Mouse (Mus musculus) midbrain, embryonic 10.5 days (tissue): Measurements from ENCODE around the gene Btbd17. TPM values are rescaled to one million over a fixed set of nuclear protein-coding genes. Genes with fewer than 3 reads are reported as not detected.
A peak's percentile ranks its signal among the peaks of the same experiment; 100 is the strongest.

Source experiments
- DNase-seq: peaks from one replicate; pipeline ENCODE4 v3.0.0-alpha.2; 2017; ENCODE audit warnings: low spot score
- H3K27ac ChIP-seq: fragments of 300-500 bp; sonication (generic); replicated peaks from 2 replicates; pipeline ENCODE4 v1.5.1; 2016; ENCODE audit warnings: mild to moderate bottlenecking
- H3K27me3 ChIP-seq: fragments of 300-500 bp; sonication (generic); 2 replicates; pipeline ENCODE4 v1.6.1; 2016; ENCODE audit warnings: low read depth, mild to moderate bottlenecking; ENCODE audit not compliant: poor library complexity, severe bottlenecking
- H3K36me3 ChIP-seq: fragments of 300-500 bp; sonication (generic); 2 replicates; pipeline ENCODE4 v1.6.1; 2016; ENCODE audit warnings: mild to moderate bottlenecking, moderate library complexity
- H3K4me1 ChIP-seq: fragments of 300-500 bp; sonication (generic); 2 replicates; pipeline ENCODE4 v1.6.1; 2016
- H3K4me3 ChIP-seq: fragments of 300-500 bp; sonication (generic); 2 replicates; pipeline ENCODE4 v1.5.1; 2016; ENCODE audit warnings: mild to moderate bottlenecking, moderate library complexity
- H3K9me3 ChIP-seq: fragments of 300-500 bp; sonication (generic); replicated peaks from 2 replicates; pipeline ENCODE4 v1.6.1; 2016; ENCODE audit warnings: mild to moderate bottlenecking
- WGBS: fragments of 180-500 bp; shearing (Covaris S2); methylation state at CpG from one replicate; pipeline ENCODE4 v1.1.7; 2016; 5-methylcytosine and 5-hydroxymethylcytosine counted together
- polyA plus RNA-seq: library from polyadenylated mRNA; unstranded; fragments of >200 nt; fragmentation: Nextera tagmentation; extraction: Ambion mirVana; gene quantifications from 2 replicates; pipeline ENCODE4 v1.2.1, GENCODE M21; 2016

Gene Btbd17
- polyA plus RNA-seq: 57.3 and 69.1 TPM in 2 replicates

DNA sequence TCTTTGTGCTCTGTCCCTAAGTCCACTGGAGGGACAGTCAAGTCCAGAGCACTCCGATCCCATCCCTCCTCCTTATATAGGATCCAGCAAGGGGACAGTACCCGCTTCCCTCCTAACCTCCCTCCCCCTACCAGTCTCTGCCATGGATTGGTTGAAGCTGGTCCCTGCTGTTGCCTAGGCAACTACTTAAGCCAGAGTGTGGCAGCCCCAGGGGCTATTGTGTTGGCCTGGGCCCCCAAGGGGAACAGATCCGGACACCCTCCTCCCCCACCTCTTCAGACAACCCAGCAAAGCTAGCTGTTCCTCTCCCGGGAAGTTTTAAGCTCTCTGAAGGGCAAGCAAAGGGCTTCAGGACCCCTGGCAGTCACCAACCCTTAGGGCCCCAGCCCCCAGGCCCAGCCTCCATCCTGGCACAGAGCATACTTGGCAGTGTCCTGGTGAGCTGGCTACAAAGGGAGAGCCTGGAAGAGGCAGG lies at the start of gene Btbd17:
Gene Btbd17 (minus strand): TSS at position 98 of the 475 bp plus-strand sequence.
- H3K4me1 ChIP-seq: peaks cover 72% of the 10 kb centered on the region

DNA sequence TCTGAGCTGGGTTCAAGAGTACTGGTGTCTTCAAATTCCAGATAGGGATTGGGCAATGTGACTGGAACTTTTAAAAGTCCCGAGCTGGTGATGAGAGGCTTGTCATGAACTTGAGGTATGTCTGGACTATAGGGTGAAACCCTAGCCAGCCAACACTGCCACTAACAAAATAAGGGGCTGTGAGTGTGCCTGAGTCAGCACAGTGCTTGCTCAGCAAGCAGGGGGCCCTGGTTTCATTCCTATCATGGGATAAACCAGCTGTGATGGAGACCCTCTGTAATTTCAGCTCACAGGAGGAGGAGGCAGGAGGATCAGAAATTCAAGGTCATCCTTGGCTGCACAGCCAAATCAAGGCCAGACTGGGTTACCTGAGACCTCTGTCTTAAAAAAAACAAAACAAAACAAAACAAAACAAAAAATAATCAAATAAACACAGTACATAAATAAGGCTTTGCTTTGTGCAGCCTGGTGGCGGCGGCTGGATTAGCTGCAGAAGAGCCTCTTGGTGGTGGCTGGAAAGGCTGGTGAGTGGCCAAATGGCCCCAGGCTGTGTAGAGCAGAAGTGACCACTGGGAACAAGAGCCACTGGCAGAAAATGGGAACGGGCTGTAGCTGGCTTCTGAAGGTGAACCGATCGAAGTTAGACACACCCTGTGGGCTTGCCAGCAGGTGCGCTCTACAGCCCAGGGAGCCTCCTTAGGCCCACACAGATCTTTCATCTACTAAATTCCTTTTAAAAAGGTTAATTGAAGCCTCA lies 48.9 kb upstream of the Btbd17 start:
- H3K27me3 ChIP-seq: peaks cover 23% of the 10 kb centered on the region
- WGBS: 75% methylated on average over 7 of the region's 7 CpGs
- no peaks in the 10 kb centered on the region for H3K36me3 ChIP-seq
- DNase-seq: no peak
- H3K4me3 ChIP-seq: peak overlapping the region; percentile 22
- peaks cover 13% of the 10 kb centered on the region for H3K9me3 ChIP-seq
- peak overlapping the region; percentile 78 for H3K27ac ChIP-seq
- peaks cover 26% of the 10 kb centered on the region for H3K4me1 ChIP-seq

More for the DNA sequence above, at the start of gene Btbd17:
- Histone ChIP-seq H3K9me3 (no peaks in the 10 kb centered on the region), H3K36me3 (peaks cover 6% of the 10 kb centered on the region), H3K4me3 (peak within 1 kb of the TSS; percentile 65), H3K27me3 (peaks cover 35% of the 10 kb centered on the region), H3K27ac (peak within 1 kb of the TSS; percentile 97)
- WGBS: under 1% methylated on average over 4 of the region's 4 CpGs
- peak; percentile 92 for DNase-seq

DNA sequence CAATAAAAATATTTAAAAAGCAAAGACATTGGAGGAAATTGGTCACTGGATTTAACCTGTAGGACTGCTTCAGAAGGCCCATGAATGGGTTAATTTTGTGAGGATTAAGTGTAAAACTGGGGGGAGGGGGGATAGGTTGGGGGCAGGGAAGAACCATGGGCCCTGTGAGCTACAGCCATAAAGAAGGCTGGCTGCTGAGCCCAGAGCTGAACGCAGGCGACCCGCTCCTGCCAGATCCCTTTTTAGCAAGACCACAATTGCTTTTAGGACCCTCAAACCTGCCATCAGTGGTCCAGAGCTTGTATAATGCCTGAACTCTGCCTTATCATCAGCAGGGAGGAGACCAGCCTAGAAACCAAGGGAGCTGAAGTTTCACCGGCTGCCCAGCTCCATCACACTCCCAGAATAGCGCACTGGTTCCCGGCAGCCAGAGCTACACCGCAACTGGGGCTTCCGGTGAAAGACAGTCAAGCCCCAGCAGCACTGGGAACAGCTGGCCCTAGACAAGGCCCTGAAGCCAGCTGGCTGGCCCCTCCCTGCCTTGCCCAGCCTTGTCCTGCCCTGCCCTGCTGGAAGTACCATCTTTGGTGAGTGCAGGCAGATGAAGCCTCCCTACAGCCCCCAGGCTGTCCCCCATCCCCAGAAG lies 48.2 kb upstream of the Btbd17 start:
- H3K36me3 ChIP-seq: no peaks in the 10 kb centered on the region
- peaks cover 13% of the 10 kb centered on the region for H3K9me3 ChIP-seq
- peak overlapping the region; percentile 22 for H3K4me3 ChIP-seq
- peaks cover 21% of the 10 kb centered on the region for H3K4me1 ChIP-seq
- H3K27ac ChIP-seq: peak overlapping the region; percentile 78
- peak; percentile 54 for DNase-seq
- H3K27me3 ChIP-seq: peaks cover 16% of the 10 kb centered on the region
- WGBS: 5% methylated on average over 8 of the region's 8 CpGs

DNA sequence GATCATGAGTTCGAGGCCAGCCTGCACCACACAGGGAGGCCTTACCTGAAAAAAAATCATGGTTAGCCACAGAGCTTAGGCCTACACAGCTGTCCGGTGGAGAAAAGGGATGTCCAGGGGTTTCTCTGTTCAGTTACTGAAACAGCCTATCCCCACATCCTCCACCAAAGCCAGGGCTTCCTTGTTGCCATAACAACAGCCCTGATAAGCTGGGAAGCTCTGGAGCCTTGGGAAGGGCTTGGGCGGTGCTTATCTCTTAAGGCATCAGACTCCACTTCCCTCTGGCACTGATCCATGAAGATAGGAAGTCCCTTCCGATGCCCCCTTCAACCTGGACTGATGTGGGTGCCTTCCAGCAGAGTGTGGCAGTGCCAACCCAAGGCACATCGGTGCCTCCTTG lies 37.4 kb upstream of the Btbd17 start:
- WGBS: 54% methylated on average over 5 of the region's 5 CpGs
- DNase-seq: no peak
- Histone ChIP-seq H3K27ac (no peak overlapping the region), H3K9me3 (no peaks in the 10 kb centered on the region), H3K4me3 (no peak overlapping the region), H3K27me3 (peaks cover 9% of the 10 kb centered on the region), H3K36me3 (no peaks in the 10 kb centered on the region), H3K4me1 (peaks cover 48% of the 10 kb centered on the region)

DNA sequence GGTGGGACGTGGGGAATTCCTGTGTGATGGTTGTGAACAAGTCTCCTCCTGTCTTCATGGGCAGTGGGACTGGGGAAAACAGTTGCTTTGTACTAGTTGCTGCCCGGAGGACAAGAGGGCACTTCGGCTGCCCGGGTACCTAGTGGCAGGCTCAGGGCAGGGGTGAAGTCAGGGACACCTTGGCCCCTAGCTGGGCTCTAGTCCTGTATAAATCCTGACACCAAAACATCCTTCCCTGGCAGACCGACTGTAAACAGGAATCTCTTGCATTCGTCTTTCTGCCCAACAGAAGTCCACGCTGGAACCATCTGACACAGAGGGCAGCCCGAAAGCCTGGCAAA lies 34.7 kb upstream of the Btbd17 start:
- Histone ChIP-seq H3K4me3 (peak overlapping the region; percentile 51), H3K27ac (peak overlapping the region; percentile 85), H3K9me3 (no peaks in the 10 kb centered on the region), H3K36me3 (no peaks in the 10 kb centered on the region), H3K27me3 (peaks cover 15% of the 10 kb centered on the region; the same call in 1 of the 2 replicates), H3K4me1 (peaks cover 45% of the 10 kb centered on the region)
- 15% methylated on average over 8 of the region's 8 CpGs for WGBS
- DNase-seq: no peak

DNA sequence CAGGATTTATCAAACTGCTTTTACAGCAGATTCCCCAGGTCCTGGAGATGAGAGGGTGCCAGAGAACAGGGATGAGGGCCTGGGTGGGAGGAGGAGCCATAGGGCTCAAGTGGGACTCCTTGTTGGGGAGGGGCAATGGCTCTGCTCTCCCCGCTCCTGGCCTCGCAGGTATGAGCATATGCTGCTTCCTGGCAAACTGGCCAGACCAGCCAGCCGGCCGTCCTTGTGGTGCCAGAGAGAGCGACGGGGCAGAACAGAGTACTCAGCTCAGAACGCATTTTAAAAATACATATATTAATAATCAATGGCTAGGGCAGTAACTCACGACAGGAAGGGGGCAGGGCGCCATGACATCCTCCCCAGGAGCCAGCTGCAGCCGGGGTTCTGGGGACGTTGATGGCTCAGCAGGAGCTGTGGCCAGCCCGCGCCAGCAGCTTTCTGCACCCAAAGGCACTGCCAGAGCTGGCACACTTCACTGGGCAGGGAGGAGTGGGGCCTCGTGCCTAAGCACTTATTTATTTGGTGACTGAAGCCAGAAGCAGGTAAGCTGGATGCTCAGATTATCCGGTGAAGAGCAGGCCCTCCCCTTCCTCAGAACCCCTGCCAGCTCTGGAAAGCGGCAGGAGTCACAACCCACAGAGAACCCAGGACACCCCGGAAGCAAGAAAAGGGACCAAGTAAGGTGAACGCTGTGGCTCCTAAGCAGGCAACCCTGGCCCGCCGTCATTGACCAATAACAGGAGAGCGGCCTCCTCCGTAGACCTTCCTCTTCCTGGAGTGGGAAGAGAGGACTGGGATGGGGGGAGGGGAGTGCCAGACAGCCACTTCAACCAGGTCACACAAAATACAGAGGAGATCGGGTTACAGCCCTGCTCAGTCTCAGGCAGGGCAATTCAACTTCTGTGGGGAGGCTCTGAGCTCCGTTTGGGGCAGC lies 34.0 kb upstream of the Btbd17 start:
- Histone ChIP-seq H3K27me3 (peaks cover 20% of the 10 kb centered on the region; the same call in 1 of the 2 replicates), H3K4me3 (peak overlapping the region; percentile 51), H3K36me3 (no peaks in the 10 kb centered on the region), H3K27ac (peak overlapping the region; percentile 85), H3K4me1 (peaks cover 45% of the 10 kb centered on the region), H3K9me3 (no peaks in the 10 kb centered on the region)
- DNase-seq: peak; percentile 82
- 6% methylated on average over 24 of the region's 24 CpGs for WGBS

DNA sequence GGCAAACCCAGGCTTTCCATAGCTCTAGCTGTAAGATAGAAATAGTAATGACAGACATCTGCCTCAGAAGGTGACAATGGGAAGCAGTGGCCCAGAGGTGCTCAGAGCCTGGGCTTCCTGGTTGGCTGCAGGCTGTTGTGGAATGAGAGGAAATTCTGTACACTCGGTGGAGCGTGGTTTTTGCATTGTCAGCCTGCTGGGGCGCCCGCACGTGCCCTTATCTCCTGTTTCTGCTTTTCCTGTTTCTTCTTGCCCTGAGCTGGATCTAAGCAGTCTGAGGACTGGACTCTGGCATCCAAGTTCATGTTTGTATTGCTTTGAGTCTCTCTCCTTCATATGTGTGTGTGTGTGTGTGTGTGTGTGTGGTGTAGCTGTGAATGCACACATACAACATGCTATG lies 30.9 kb upstream of the Btbd17 start:
- H3K27me3 ChIP-seq: peaks cover 36% of the 10 kb centered on the region
- no peak overlapping the region; the same call in 1 of the 2 replicates for H3K27ac ChIP-seq
- H3K9me3 ChIP-seq: no peaks in the 10 kb centered on the region
- 55% methylated on average over 5 of the region's 5 CpGs for WGBS
- peaks cover 46% of the 10 kb centered on the region for H3K4me1 ChIP-seq
- no peak overlapping the region for H3K4me3 ChIP-seq
- DNase-seq: no peak
- no peaks in the 10 kb centered on the region for H3K36me3 ChIP-seq

DNA sequence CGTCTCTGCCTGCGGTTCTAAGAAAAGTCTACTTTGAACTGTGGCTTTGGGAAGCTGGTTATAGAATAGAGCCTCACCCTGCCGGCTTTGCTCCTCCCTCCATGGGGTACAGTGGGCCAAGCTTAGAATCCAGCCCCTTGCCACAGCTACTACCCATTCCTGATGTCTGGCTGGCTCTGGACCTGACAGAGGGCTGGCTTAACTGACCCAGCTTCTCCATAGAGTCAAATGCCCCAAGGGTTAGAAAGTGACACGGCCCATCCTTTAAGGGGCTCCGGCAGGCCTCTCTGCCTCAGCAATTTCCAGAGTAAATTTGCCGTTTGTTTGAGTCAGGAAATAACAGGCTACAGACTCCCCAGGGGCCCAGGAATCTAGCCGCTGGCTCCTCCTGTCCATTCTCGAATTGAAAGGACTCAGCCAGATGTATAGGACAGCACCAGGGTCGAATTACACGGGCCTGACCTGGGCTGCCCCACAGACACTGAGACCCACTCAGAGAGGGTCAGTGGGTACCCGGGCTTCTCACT lies 27.5 kb upstream of the Btbd17 start:
- no peak for DNase-seq
- peaks cover 48% of the 10 kb centered on the region for H3K4me1 ChIP-seq
- 2% methylated on average over 11 of the region's 11 CpGs for WGBS
- H3K36me3 ChIP-seq: no peaks in the 10 kb centered on the region
- 0 out of 2 replicates have a peak overlapping the region, but pooled peaks have one; percentile 11 for H3K4me3 ChIP-seq
- H3K27me3 ChIP-seq: peaks cover 38% of the 10 kb centered on the region
- peaks cover 6% of the 10 kb centered on the region for H3K9me3 ChIP-seq
- H3K27ac ChIP-seq: peak overlapping the region; percentile 70

DNA sequence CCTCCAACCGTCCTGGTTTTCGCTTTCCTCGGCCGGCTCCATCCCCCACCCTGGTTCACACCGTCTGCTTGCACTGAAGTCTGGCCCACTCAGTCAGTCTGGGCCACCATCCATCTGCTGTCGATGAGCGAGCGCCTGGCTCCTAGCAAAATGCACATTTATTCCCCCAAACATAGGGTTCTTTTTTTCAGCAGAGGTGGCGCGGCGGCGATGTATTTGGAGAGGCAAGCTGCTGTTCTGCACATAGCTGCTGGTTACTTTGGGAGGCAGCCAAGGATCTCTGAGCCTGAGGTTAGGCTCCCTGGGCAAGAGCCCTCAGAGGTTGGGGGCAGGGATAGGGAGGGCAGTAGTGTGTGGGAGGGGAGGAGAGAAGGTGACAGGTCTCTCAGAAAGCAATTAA lies 27.0 kb upstream of the Btbd17 start:
- Histone ChIP-seq H3K36me3 (no peaks in the 10 kb centered on the region), H3K4me1 (peaks cover 50% of the 10 kb centered on the region), H3K4me3 (no peak overlapping the region), H3K9me3 (peaks cover 9% of the 10 kb centered on the region), H3K27ac (peak overlapping the region; percentile 70), H3K27me3 (peaks cover 34% of the 10 kb centered on the region)
- 69% methylated on average over 12 of the region's 12 CpGs for WGBS
- no peak for DNase-seq

DNA sequence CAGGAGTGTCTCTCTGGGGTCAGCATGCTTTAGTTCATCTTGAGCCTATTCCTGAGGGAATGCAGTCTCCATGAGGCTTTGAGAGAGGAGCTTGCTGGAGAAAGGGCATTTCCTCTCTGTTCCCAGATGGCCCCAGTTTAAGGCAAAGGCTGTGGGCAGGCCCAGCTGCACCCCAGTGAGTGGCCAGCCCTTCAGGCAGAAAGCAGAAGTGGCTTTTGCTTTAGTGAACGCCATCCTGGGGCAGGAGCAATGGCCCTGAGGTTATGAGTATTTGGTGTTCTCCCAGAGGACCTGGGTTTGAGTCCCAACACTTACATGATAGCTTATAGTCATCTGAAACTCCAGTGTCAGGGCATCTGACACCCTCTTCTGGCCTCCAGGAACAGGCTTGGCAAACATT lies 25.6 kb upstream of the Btbd17 start:
- H3K27ac ChIP-seq: no peak overlapping the region
- H3K4me1 ChIP-seq: peaks cover 55% of the 10 kb centered on the region
- 64% methylated on average over 1 of the region's 1 CpGs for WGBS

DNA sequence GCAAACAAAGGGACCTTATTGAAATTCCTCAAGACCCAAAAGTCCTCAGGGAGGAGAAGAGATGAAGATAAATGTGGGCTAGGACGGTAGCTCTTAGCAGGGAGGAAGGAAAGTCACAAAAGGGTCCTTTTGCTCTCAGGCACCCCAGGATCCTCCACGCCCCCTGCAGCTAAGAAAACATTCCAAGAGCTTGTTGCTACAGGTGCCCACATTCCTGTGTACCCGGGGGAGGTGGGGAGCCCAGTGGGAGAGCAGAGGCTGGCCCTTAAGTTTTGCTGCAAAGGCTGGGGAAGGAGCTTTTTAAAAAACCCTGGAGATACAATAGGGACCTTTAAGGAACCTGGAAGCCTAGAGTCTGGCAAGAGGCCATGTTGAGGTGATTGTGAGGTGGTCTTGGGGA lies 24.7 kb upstream of the Btbd17 start:
- no peak overlapping the region for H3K4me3 ChIP-seq
- peaks cover 31% of the 10 kb centered on the region for H3K27me3 ChIP-seq
- H3K27ac ChIP-seq: no peak overlapping the region
- no peaks in the 10 kb centered on the region for H3K36me3 ChIP-seq
- H3K4me1 ChIP-seq: peaks cover 55% of the 10 kb centered on the region
- DNase-seq: no peak
- peaks cover 9% of the 10 kb centered on the region for H3K9me3 ChIP-seq
- 35% methylated on average over 3 of the region's 3 CpGs for WGBS

More for the DNA sequence above, 25.6 kb upstream of the Btbd17 start:
- Histone ChIP-seq H3K36me3 (no peaks in the 10 kb centered on the region), H3K27me3 (peaks cover 34% of the 10 kb centered on the region), H3K9me3 (peaks cover 9% of the 10 kb centered on the region), H3K4me3 (no peak overlapping the region)
- DNase-seq: no peak

DNA sequence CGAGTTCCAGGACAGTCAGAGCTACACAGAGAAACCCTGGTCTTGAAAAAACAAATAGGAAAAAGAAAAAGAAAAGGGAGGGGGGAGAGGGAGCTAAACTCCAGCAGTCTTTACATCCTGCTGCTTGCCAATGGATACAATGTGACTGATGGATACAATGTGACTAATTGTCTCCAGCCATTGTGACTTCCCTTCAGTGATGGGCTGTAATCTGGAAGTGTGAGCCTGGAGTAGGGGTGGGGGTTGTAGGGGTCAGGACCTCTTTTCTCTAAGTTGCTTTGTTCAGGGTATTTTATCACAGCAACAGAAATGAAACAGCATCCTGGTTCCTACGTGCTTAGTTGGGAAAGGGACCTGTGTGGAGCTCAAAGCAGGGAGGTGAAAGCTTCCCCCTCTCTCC lies 23.4 kb upstream of the Btbd17 start:
- no peak overlapping the region for H3K4me3 ChIP-seq
- H3K36me3 ChIP-seq: no peaks in the 10 kb centered on the region
- WGBS: 23% methylated on average over 2 of the region's 2 CpGs
- peaks cover 23% of the 10 kb centered on the region for H3K27me3 ChIP-seq
- DNase-seq: no peak
- H3K4me1 ChIP-seq: peaks cover 55% of the 10 kb centered on the region
- H3K27ac ChIP-seq: peak overlapping the region; percentile 52; the same call in 1 of the 2 replicates
- H3K9me3 ChIP-seq: peaks cover 9% of the 10 kb centered on the region
